Mouse (Mus musculus) kidney, postnatal 0 days (tissue): ENCODE measurements around the gene Naif1. TPM values are rescaled to one million over a fixed set of nuclear protein-coding genes. Genes with fewer than 3 reads are reported as not detected.

Experiments
- ATAC-seq: fragments of 200-750 bp; cut with Nextera tagmentation; replicated peaks from 2 replicates; pipeline ENCODE4 v1.8.0; 2017; ENCODE audit warnings: low read depth, moderate number of reproducible peaks, moderate TSS enrichment, moderate library complexity; ENCODE audit not compliant: low FRiP score
- DNase-seq: peaks from one replicate; pipeline ENCODE4 v3.0.0-alpha.2; 2016; ENCODE audit warnings: low spot score
- H3K27ac ChIP-seq: fragments of 300-500 bp; sonication (generic); 2 replicates; pipeline ENCODE4 v1.5.1; 2014; ENCODE audit warnings: mild to moderate bottlenecking
- H3K27me3 ChIP-seq: fragments of 300-500 bp; sonication (generic); 2 replicates; pipeline ENCODE4 v1.6.1; 2014; ENCODE audit warnings: low read length, mixed read lengths; ENCODE audit not compliant: insufficient read depth
- H3K36me3 ChIP-seq: fragments of 300-500 bp; sonication (generic); 2 replicates; pipeline ENCODE4 v1.6.1; 2014; ENCODE audit warnings: low read length, mixed read lengths; ENCODE audit not compliant: insufficient read depth
- H3K4me1 ChIP-seq: fragments of 300-500 bp; sonication (generic); replicated peaks from 2 replicates; pipeline ENCODE4 v1.6.1; 2014; ENCODE audit warnings: antibody characterized with exemption, low read length, mixed read lengths; ENCODE audit not compliant: insufficient read depth
- H3K4me2 ChIP-seq: fragments of 300-500 bp; sonication (generic); 2 replicates; pipeline ENCODE4 v1.6.1; 2014; ENCODE audit warnings: mild to moderate bottlenecking, low read length, moderate library complexity, mixed read lengths
- H3K4me3 ChIP-seq: fragments of 300-500 bp; sonication (generic); replicated peaks from 2 replicates; pipeline ENCODE4 v1.5.1; 2014; ENCODE audit warnings: low read depth, low read length
- H3K9ac ChIP-seq: fragments of 300-500 bp; sonication (generic); 2 replicates; pipeline ENCODE4 v1.6.1; 2014; ENCODE audit warnings: low read depth, low read length
- H3K9me3 ChIP-seq: fragments of 300-500 bp; sonication (generic); replicated peaks from 2 replicates; pipeline ENCODE4 v1.6.1; 2016; ENCODE audit warnings: low read length, inconsistent platforms, mixed read lengths
- CTCF ChIP-seq: IDR thresholded peaks from 2 replicates; pipeline ENCODE4 v1.5.1; 2016; ENCODE audit warnings: antibody characterized with exemption, low read depth, mild to moderate bottlenecking, moderate library complexity
- WGBS: fragments of 180-500 bp; shearing (Covaris S2); extraction: QIAGEN DNeasy Blood & Tissue Kit; methylation state at CpG from one replicate; pipeline ENCODE4 v1.1.7; 2014; 5-methylcytosine and 5-hydroxymethylcytosine counted together
- polyA plus RNA-seq: library from polyadenylated mRNA; unstranded; fragments of >200 nt; fragmentation: Nextera tagmentation; extraction: Ambion mirVana; gene quantifications from 2 replicates; pipeline ENCODE4 v1.2.1, GENCODE M21; 2015

The Naif1 gene
- polyA plus RNA-seq, 1 experiment from 2014 or later, result 4.7 TPM

DNA sequence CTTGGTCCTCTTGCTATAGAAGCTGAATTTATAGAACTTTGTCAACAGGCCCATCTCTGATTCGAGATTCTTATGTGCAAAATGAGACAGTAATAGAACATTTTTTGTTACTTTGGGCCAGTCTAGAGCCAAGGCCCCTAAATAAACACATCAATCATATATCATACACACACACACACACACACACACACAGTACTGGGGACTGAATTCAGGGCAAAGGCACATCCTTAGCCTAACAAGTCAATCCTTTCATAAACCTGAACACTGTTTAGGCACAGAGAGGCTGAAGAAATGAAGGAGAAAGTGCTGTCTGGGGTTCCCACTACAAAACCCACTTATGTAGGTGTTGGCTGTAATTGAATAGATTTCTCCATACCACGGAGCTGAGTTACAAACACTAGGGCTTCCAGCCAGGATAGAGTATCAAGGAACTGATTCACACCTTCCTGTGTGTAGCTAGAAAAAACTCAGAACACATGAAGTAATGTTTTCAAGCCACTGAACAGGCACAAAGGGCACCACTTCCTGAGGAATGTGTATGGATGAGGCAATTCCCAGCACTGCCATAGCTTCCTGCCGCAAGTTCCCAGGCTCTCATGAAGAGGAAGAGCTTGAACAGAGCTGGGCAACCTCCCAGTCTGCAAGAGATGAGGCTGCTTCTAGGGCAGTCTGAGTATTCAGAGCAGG lies 13.4 kb upstream of the Naif1 start:
- Histone ChIP-seq H3K4me3 (no peak overlapping the region), H3K27ac (peak overlapping the region; percentile 32), H3K36me3 (no peaks in the 10 kb centered on the region), H3K4me2 (no peak overlapping the region), H3K27me3 (no peaks in the 10 kb centered on the region), H3K9me3 (no peaks in the 10 kb centered on the region), H3K9ac (no peak overlapping the region), H3K4me1 (peaks cover 8% of the 10 kb centered on the region; the same call in 1 of the 2 replicates)
- TF ChIP-seq CTCF, result no peak
- WGBS, result 50% methylated on average over 3 of the region's 3 CpGs
- DNase-seq (peak; percentile 75), ATAC-seq (0 out of 2 replicates have a peak, but pooled peaks have one; percentile 13)

DNA sequence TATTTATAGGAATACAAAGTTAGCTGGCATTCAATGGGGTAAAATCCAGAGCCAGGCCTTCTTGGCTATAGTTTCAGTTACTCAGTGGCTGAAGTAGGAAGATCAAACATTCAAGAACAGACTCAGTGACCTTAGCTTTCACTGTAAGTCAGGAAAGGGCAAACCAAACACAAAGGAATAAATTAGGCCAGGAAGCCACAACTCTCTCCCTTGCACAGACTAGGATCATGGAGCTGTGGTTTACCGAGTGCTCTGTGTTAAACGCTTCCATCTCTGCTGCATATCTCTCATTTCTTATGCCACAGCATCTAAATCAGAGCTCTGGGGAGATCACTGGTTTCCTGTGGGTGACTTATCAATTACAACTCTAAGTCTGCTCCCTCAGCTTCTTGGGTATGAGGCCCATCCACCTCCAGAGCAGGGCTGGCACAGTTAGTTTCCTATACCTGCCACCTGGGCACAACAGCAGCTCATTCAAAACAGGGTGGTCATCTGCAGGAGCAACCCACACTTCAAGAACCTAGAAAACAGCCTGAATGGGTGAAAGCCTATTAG lies 12.6 kb upstream of the Naif1 start:
- H3K27me3 ChIP-seq, result no peaks in the 10 kb centered on the region
- no peak for TF ChIP-seq CTCF
- ATAC-seq, result no peak
- H3K4me1 ChIP-seq, result peaks cover 8% of the 10 kb centered on the region; the same call in 1 of the 2 replicates
- DNase-seq, result no peak
- whole genome bisulfite sequencing, result 75% methylated on average over 2 of the region's 2 CpGs
- no peak overlapping the region for H3K4me3 ChIP-seq
- H3K9ac ChIP-seq, result no peak overlapping the region
- H3K4me2 ChIP-seq, result no peak overlapping the region
- H3K9me3 ChIP-seq, result no peaks in the 10 kb centered on the region
- peak overlapping the region; percentile 32 for H3K27ac ChIP-seq
- H3K36me3 ChIP-seq, result no peaks in the 10 kb centered on the region

DNA sequence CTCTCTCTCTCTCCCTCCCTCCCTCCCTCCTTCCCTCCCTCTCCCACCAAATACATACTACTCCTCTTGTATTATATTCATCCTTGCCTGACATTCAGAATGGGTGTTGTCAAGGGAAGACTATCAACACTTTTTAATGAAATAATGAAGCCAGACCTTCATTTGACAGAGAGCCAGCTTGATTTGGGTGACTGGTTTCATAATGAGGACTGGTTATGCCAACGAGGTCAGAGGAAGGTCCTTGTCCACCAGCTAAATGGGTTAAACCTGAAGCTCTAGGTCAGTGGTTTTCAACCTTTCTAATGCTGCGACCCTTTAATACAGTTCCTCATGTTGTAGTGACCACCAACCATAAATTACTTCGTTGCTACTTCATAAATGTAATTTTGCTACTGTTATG lies 11.5 kb upstream of the Naif1 start:
- WGBS, result 67% methylated on average over 3 of the region's 3 CpGs
- DNase-seq, result no peak
- 0 out of 2 replicates have a peak, but pooled peaks cover 1% of the 10 kb centered on the region for H3K36me3 ChIP-seq

DNA sequence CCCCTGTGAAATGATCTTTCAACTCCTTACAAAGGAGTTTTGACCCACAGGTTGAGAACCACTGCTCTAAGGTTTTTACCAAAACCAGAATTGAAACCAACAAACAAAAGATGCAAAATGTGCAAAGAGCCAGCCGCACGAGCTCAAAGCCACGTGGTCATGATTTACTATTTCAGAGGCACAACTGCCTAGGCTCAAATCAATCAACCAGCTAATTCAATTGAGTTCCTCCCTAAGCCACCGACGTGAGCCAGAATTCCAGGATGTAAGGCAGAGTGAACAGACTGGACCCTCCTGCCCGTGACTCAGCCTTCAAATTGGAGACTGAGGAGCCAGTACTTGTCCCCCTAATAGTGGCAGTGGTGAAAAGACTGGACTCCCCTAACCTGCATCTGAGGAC lies 11.1 kb upstream of the Naif1 start:
- WGBS, result 14% methylated on average over 6 of the region's 6 CpGs
- H3K27ac ChIP-seq, result peak overlapping the region; percentile 47; the same call in 1 of the 2 replicates

More for the DNA sequence above, 11.5 kb upstream of the Naif1 start:
- H3K9me3 ChIP-seq, result no peaks in the 10 kb centered on the region
- H3K4me3 ChIP-seq, result no peak overlapping the region
- no peaks in the 10 kb centered on the region for H3K27me3 ChIP-seq
- no peak overlapping the region for H3K9ac ChIP-seq
- no peak overlapping the region for H3K4me2 ChIP-seq
- no peak for TF ChIP-seq CTCF
- ATAC-seq, result no peak
- H3K27ac ChIP-seq, result 0 out of 2 replicates have a peak overlapping the region, but pooled peaks have one; percentile 47
- peaks cover 8% of the 10 kb centered on the region; the same call in 1 of the 2 replicates for H3K4me1 ChIP-seq

DNA sequence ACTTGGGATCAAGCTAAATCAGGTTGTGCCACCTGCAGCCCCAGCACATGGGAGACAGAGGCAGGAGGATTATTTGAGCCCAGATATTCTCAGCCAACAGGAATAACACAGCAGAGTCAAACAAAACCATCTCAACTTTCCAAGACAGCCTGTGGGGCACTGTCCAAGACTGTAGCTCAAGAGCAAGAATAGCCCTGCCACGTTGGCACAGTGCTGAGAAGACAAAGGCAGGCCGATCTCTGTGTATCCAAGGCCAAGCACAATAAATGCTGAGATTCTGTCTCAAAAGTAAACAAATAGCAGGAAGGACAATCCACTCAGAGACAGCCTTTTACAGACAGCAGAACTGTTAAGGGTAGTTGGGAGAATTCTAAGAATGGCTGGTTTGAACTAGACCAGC lies 10.1 kb upstream of the Naif1 start:
- DNase-seq (no peak), ATAC-seq (no peak)
- Histone ChIP-seq H3K4me1 (peaks cover 8% of the 10 kb centered on the region; the same call in 1 of the 2 replicates), H3K9ac (no peak overlapping the region), H3K27me3 (no peaks in the 10 kb centered on the region), H3K36me3 (0 out of 2 replicates have a peak, but pooled peaks cover 4% of the 10 kb centered on the region), H3K27ac (peak overlapping the region; percentile 44; the same call in 1 of the 2 replicates), H3K4me3 (no peak overlapping the region), H3K4me2 (no peak overlapping the region), H3K9me3 (no peaks in the 10 kb centered on the region)
- 28% methylated on average over 2 of the region's 2 CpGs for WGBS
- no peak for TF ChIP-seq CTCF

More for the DNA sequence above, 11.1 kb upstream of the Naif1 start:
- ATAC-seq (no peak), DNase-seq (no peak)
- 0 out of 2 replicates have a peak, but pooled peaks cover 4% of the 10 kb centered on the region for H3K36me3 ChIP-seq
- TF ChIP-seq CTCF, result no peak
- no peak overlapping the region for H3K4me2 ChIP-seq
- H3K4me1 ChIP-seq, result peaks cover 8% of the 10 kb centered on the region; the same call in 1 of the 2 replicates
- no peak overlapping the region for H3K4me3 ChIP-seq
- no peaks in the 10 kb centered on the region for H3K27me3 ChIP-seq
- no peaks in the 10 kb centered on the region for H3K9me3 ChIP-seq
- no peak overlapping the region for H3K9ac ChIP-seq

DNA sequence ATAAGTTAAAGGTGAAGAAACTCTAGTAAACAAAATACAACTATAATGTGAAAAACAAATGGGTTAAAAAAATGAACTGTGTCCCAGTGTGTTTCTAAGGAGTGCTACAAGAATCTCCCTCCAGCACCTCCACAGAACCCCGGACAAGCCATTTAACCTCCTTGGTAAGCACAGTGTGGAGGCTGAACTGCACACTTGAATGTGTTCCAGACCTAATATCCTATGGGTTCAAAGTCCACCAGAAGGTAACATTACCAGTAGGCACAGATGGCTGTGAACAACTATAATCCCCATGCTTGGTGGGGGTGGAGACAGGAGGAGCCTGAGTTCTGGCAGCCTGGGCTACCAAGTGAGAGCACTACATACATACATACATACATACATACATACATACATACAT lies 9.6 kb upstream of the Naif1 start:
- H3K9ac ChIP-seq, result no peak overlapping the region
- no peak for ATAC-seq
- H3K36me3 ChIP-seq, result 0 out of 2 replicates have a peak, but pooled peaks cover 4% of the 10 kb centered on the region
- H3K27me3 ChIP-seq, result no peaks in the 10 kb centered on the region
- H3K4me2 ChIP-seq, result no peak overlapping the region
- peaks cover 8% of the 10 kb centered on the region; the same call in 1 of the 2 replicates for H3K4me1 ChIP-seq
- H3K27ac ChIP-seq, result peak overlapping the region; percentile 34; the same call in 1 of the 2 replicates
- WGBS, result 80% methylated on average over 1 of the region's 1 CpGs
- no peak overlapping the region for H3K4me3 ChIP-seq
- TF ChIP-seq CTCF, result no peak
- no peak for DNase-seq
- H3K9me3 ChIP-seq, result no peaks in the 10 kb centered on the region
